Mouse (Mus musculus) small intestine, adult 2 months (tissue): ENCODE data around the gene Armh3. TPM values are rescaled to one million over a fixed set of nuclear protein-coding genes. Genes with fewer than 3 reads are reported as not detected.

Source experiments
- H3K27ac ChIP-seq: fragments of 200-500 bp; 2 replicates; pipeline ENCODE4 v1.5.1; 2012; ENCODE audit warnings: low read depth, low read length, control low read depth, inconsistent platforms; ENCODE audit not compliant: insufficient read depth
- H3K27me3 ChIP-seq: fragments of 200-500 bp; 2 replicates; pipeline ENCODE4 v1.6.1; 2012; ENCODE audit warnings: mild to moderate bottlenecking, moderate library complexity, low read length, inconsistent platforms; ENCODE audit not compliant: control insufficient read depth, insufficient read depth
- H3K36me3 ChIP-seq: fragments of 200-500 bp; 2 replicates; pipeline ENCODE4 v1.6.1; 2012; ENCODE audit warnings: mild to moderate bottlenecking, low read length, control low read depth, inconsistent platforms; ENCODE audit not compliant: control insufficient read depth, insufficient read depth
- H3K4me1 ChIP-seq: fragments of 200-500 bp; 2 replicates; pipeline ENCODE4 v1.6.1; 2012; ENCODE audit warnings: low read length, inconsistent platforms, mixed read lengths; ENCODE audit not compliant: control insufficient read depth, insufficient read depth, insufficient read length
- H3K4me3 ChIP-seq: fragments of 200-500 bp; 2 replicates; pipeline ENCODE4 v1.5.1; 2012; ENCODE audit warnings: low read depth, mild to moderate bottlenecking, control low read depth, inconsistent platforms, low read length, moderate library complexity
- CTCF ChIP-seq: fragments of 200-500 bp; IDR thresholded peaks from 2 replicates; pipeline ENCODE4 v1.5.1; 2012; ENCODE audit warnings: low read depth, mild to moderate bottlenecking, control low read depth, inconsistent platforms, low read length, moderate library complexity, mixed read lengths; ENCODE audit not compliant: insufficient replicate concordance, insufficient read length; ENCODE audit errors: extremely low read depth
- POLR2A ChIP-seq: fragments of 200-500 bp; IDR thresholded peaks from 2 replicates; pipeline ENCODE4 v1.6.1; 2012; ENCODE audit warnings: low read depth, mild to moderate bottlenecking, control low read depth, inconsistent platforms, low read length, moderate library complexity
- whole genome bisulfite sequencing: fragments of 180-500 bp; shearing (Covaris S2); methylation state at CpG from one replicate; pipeline ENCODE4 v1.1.7; 2018; 5-methylcytosine and 5-hydroxymethylcytosine counted together
- polyA plus RNA-seq: library from polyadenylated mRNA; depleted of rRNA; stranded (reverse); fragments of >200 nt; gene quantifications from 2 replicates; pipeline ENCODE4 v1.2.3, GENCODE M21; 2012

The Armh3 gene
- polyA plus RNA-seq, 1 experiment: 7.5 TPM

- Histone ChIP-seq H3K27me3 (no peaks in the 10 kb centered on the region), H3K4me1 (no peaks in the 10 kb centered on the region), H3K4me3 (no peak overlapping the region), H3K36me3 (no peaks in the 10 kb centered on the region; the same call in 1 of the 2 replicates), H3K27ac (no peak overlapping the region)
- WGBS: 84% methylated on average over 8 of the region's 8 CpGs
- no peak for TF ChIP-seq CTCF
Observed at GRCm38 (mm10) chr19:45902390-45903035, 95.8 kb downstream of the Armh3 start.

GRCm38 (mm10) chr19:45900836-45901235 is 97.5 kb downstream of the Armh3 start:
- TF ChIP-seq CTCF (no peak), POLR2A (no peak)
- Histone ChIP-seq H3K4me3 (no peak overlapping the region), H3K4me1 (no peaks in the 10 kb centered on the region), H3K36me3 (no peaks in the 10 kb centered on the region), H3K27ac (no peak overlapping the region), H3K27me3 (no peaks in the 10 kb centered on the region)
- WGBS: 94% methylated on average over 5 of the region's 5 CpGs

GRCm38 (mm10) chr19:45895726-45896125 is 102.6 kb downstream of the Armh3 start:
- TF ChIP-seq POLR2A (no peak), CTCF (no peak)
- Histone ChIP-seq H3K27me3 (no peaks in the 10 kb centered on the region), H3K4me1 (no peaks in the 10 kb centered on the region), H3K4me3 (no peak overlapping the region), H3K36me3 (peaks cover 7% of the 10 kb centered on the region), H3K27ac (no peak overlapping the region)
- WGBS: 92% methylated on average over 1 of the region's 1 CpGs

GRCm38 (mm10) chr19:45882056-45882455 is 116.2 kb downstream of the Armh3 start:
- Histone ChIP-seq H3K27me3 (no peaks in the 10 kb centered on the region), H3K27ac (no peak overlapping the region), H3K36me3 (peaks cover 20% of the 10 kb centered on the region), H3K4me1 (no peaks in the 10 kb centered on the region), H3K4me3 (no peak overlapping the region)
- 60% methylated on average over 3 of the region's 3 CpGs for WGBS
- TF ChIP-seq CTCF: no peak
- no peak for TF ChIP-seq POLR2A

- Histone ChIP-seq H3K27ac (no peak overlapping the region), H3K36me3 (no peaks in the 10 kb centered on the region; the same call in 1 of the 2 replicates), H3K4me1 (no peaks in the 10 kb centered on the region), H3K4me3 (no peak overlapping the region), H3K27me3 (no peaks in the 10 kb centered on the region)
- 16% methylated on average over 1 of the region's 1 CpGs for WGBS
- TF ChIP-seq POLR2A (no peak), CTCF (no peak)
Observed at GRCm38 (mm10) chr19:45873320-45873719, 125.0 kb downstream of the Armh3 start.

- H3K36me3 ChIP-seq: 0 out of 2 replicates have a peak, but pooled peaks cover 2% of the 10 kb centered on the region
- 78% methylated on average over 8 of the region's 8 CpGs for WGBS
Observed at GRCm38 (mm10) chr19:45855284-45855920, 142.9 kb downstream of the Armh3 start.

GRCm38 (mm10) chr19:45854521-45854920 is 143.8 kb downstream of the Armh3 start:
- no peak for TF ChIP-seq CTCF
- TF ChIP-seq POLR2A: no peak
- Histone ChIP-seq H3K27ac (no peak overlapping the region), H3K27me3 (no peaks in the 10 kb centered on the region), H3K36me3 (0 out of 2 replicates have a peak, but pooled peaks cover 2% of the 10 kb centered on the region), H3K4me3 (no peak overlapping the region), H3K4me1 (no peaks in the 10 kb centered on the region)
- WGBS: 87% methylated on average over 7 of the region's 7 CpGs

More at GRCm38 (mm10) chr19:45855284-45855920, 142.9 kb downstream of the Armh3 start:
- TF ChIP-seq CTCF (no peak), POLR2A (no peak)
- Histone ChIP-seq H3K27me3 (no peaks in the 10 kb centered on the region), H3K27ac (no peak overlapping the region), H3K4me1 (no peaks in the 10 kb centered on the region), H3K4me3 (no peak overlapping the region)

GRCm38 (mm10) chr19:45847733-45848093 is 150.6 kb downstream of the Armh3 start:
- 84% methylated on average over 4 of the region's 4 CpGs for WGBS
- H3K27me3 ChIP-seq: no peaks in the 10 kb centered on the region
- peaks cover 2% of the 10 kb centered on the region; the same call in 1 of the 2 replicates for H3K36me3 ChIP-seq
- no peak overlapping the region for H3K27ac ChIP-seq
- TF ChIP-seq POLR2A (no peak), CTCF (no peak)
- H3K4me3 ChIP-seq: no peak overlapping the region
- no peaks in the 10 kb centered on the region for H3K4me1 ChIP-seq
